Mouse (Mus musculus) urinary bladder, postnatal 36 days (tissue): ENCODE data around the gene Cog5.

Source experiments
- DNase-seq, 2 experiments: peaks; one replicate each; pipeline ENCODE4 v3.0.0; 2022; ENCODE audit warnings: low spot score in 2 of 2, mixed read lengths in 1 of 2

Gene Cog5

DNA sequence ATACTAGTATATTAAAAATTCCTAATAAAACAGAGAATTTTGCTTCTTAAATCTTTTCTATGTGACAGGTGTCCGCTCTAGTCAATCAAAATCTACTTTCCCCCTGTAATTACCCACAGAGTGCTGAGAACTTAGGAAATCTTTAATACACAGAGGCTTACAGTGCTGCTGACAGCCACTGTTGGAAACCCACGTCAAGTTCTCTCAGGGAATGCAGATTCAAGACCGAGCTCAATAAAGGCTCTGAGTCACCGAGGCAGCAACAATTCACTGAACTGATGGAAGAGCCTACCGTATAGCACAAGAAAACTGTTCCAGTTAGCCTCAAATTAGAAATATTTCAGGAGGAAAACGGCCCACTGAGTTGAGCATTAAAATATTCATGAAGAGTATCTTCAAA lies 329.1 kb downstream of the Cog5 start:
- DNase-seq = no peak

DNA sequence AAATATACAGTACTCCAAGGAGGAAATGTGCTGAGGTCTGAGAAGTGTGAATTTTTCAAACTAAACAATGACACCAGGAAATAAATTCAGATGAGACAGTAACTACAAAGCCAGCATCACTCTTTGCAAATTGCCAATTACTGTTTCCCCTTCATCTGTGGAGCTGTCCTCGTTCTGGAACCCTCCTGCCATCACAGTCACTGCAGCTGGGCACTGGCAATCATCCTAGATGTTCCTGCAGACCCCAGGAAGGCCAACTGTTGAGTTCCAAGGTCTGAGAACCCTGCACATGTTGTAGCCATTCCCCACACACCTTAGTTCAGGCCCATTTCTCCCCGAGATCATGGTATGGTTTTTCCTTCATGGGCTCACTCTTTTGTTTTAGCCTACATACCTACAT lies 329.5 kb downstream of the Cog5 start:
- no peak for DNase-seq

GRCm38 (mm10) chr12:31984664-31985063 lies 330.0 kb downstream of the Cog5 start:
- no peak for DNase-seq

DNA sequence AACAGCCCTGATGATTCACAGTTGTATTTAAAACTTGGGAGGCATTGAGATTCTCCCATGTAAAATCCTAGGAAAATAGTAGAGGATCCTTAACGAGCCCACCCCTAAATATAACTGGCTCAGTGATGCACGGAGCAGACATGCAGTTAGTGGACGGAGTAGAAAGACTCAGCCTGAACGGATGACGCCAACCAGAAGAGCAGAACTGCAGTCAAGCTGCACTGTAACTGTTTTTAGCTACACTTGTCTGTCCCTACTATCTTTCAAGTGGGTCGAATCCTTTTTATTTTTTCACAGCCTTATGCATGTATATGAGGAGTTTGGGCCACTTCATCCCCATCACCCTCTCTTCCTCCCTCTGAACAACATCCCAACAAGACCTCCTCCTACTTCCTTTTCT lies 331.1 kb downstream of the Cog5 start:
- DNase-seq = no peak

GRCm38 (mm10) chr12:31986463-31986862 lies 331.8 kb downstream of the Cog5 start:
- DNase-seq = no peak
